Mouse (Mus musculus): ENCODE measurements at regions not wholly inside any gene's neighbourhood (a gene's known extent, or its start where the extent isn't known, plus 50 kb on each side); places are given as distances from the start of the nearest gene placed in this dataset.
A peak's percentile ranks its signal among the peaks of the same experiment; 100 is the strongest.

GRCm38 (mm10) chr4:80002738-80003635 is 830.9 kb upstream of the Tyrp1 start:
- no peak for DNase-seq

- DNase-seq = no peak
Measured at GRCm38 (mm10) chr4:80003636-80004365, 830.1 kb upstream of the Tyrp1 start.

- no peak for DNase-seq
Measured at GRCm38 (mm10) chr4:80004366-80004700, 829.6 kb upstream of the Tyrp1 start.

- no peak for DNase-seq
Measured at GRCm38 (mm10) chr4:80004788-80005187, 829.1 kb upstream of the Tyrp1 start.

- no peak for DNase-seq
Measured at GRCm38 (mm10) chr4:80027876-80028275, 806.0 kb upstream of the Tyrp1 start.

- DNase-seq = peak; percentile 26
Measured at GRCm38 (mm10) chr4:80047956-80048355, 786.0 kb upstream of the Tyrp1 start.
